Mouse (Mus musculus): ENCODE measurements around the gene Dok5. TPM values are rescaled to one million over a fixed set of nuclear protein-coding genes. Genes with fewer than 3 reads are reported as not detected.

Dok5 gene
- polyA plus RNA-seq, 1 experiment from 2014 or later, result 64.5 TPM

- Histone ChIP-seq H3K4me3 (ENCODE audit: low read length) (no peak overlapping the region), H3K27ac (ENCODE audit: low read depth, low read length) (peak overlapping the region; percentile 32), H3K4me1 (ENCODE audit: control insufficient read depth, insufficient read depth, low read depth, low read length) (peaks cover 14% of the 10 kb centered on the region), H3K36me3 (ENCODE audit: control insufficient read depth, insufficient read depth, low read length) (no peaks in the 10 kb centered on the region), H3K27me3 (replicated peaks; ENCODE audit: control insufficient read depth, insufficient read depth, low read length) (no peaks in the 10 kb centered on the region), H3K9ac (ENCODE audit: low read depth, low read length) (no peak overlapping the region), H3K4me2 (ENCODE audit: low read length) (peak overlapping the region; percentile 46), H3K9me3 (ENCODE audit: control insufficient read depth, low read length) (no peaks in the 10 kb centered on the region)
- 3% methylated on average over 19 of the region's 19 CpGs for WGBS
- peak; percentile 75 for ATAC-seq
Observed at GRCm38 (mm10) chr2:170772126-170772884, 40.7 kb downstream of the Dok5 start.

- no peak overlapping the region for H3K4me3 ChIP-seq (ENCODE audit: low read length)
- H3K36me3 ChIP-seq (ENCODE audit: control insufficient read depth, insufficient read depth, low read length), result no peaks in the 10 kb centered on the region
- H3K4me2 ChIP-seq (ENCODE audit: low read length), result peak overlapping the region; percentile 46
- H3K27me3 ChIP-seq (replicated peaks; ENCODE audit: control insufficient read depth, insufficient read depth, low read length), result no peaks in the 10 kb centered on the region
- H3K9ac ChIP-seq (ENCODE audit: low read depth, low read length), result no peak overlapping the region
- peak overlapping the region; percentile 32 for H3K27ac ChIP-seq (ENCODE audit: low read depth, low read length)
- peaks cover 14% of the 10 kb centered on the region for H3K4me1 ChIP-seq (ENCODE audit: control insufficient read depth, insufficient read depth, low read depth, low read length)
- WGBS, result 14% methylated on average over 8 of the region's 8 CpGs
- no peaks in the 10 kb centered on the region for H3K9me3 ChIP-seq (ENCODE audit: control insufficient read depth, low read length)
- ATAC-seq, result no peak
Observed at GRCm38 (mm10) chr2:170772885-170773270, 41.3 kb downstream of the Dok5 start.

GRCm38 (mm10) chr2:170775577-170775976 lies 44.0 kb downstream of the Dok5 start:
- no peaks in the 10 kb centered on the region for H3K36me3 ChIP-seq (ENCODE audit: control insufficient read depth, insufficient read depth, low read length)
- H3K4me3 ChIP-seq (ENCODE audit: low read length), result no peak overlapping the region
- no peaks in the 10 kb centered on the region for H3K27me3 ChIP-seq (replicated peaks; ENCODE audit: control insufficient read depth, insufficient read depth, low read length)
- no peak overlapping the region for H3K9ac ChIP-seq (ENCODE audit: low read depth, low read length)
- H3K27ac ChIP-seq (ENCODE audit: low read depth, low read length), result no peak overlapping the region
- WGBS, result 84% methylated on average over 15 of the region's 15 CpGs
- ATAC-seq, result no peak
- H3K4me2 ChIP-seq (ENCODE audit: low read length), result no peak overlapping the region
- no peaks in the 10 kb centered on the region for H3K9me3 ChIP-seq (ENCODE audit: control insufficient read depth, low read length)
- peaks cover 16% of the 10 kb centered on the region for H3K4me1 ChIP-seq (ENCODE audit: control insufficient read depth, insufficient read depth, low read depth, low read length)

- H3K4me3 ChIP-seq (ENCODE audit: low read length), result no peak overlapping the region
- 95% methylated on average over 11 of the region's 11 CpGs for WGBS
- H3K36me3 ChIP-seq (ENCODE audit: control insufficient read depth, insufficient read depth, low read length), result no peaks in the 10 kb centered on the region
- H3K4me1 ChIP-seq (ENCODE audit: control insufficient read depth, insufficient read depth, low read depth, low read length), result peaks cover 21% of the 10 kb centered on the region
- H3K4me2 ChIP-seq (ENCODE audit: low read length), result no peak overlapping the region
- no peak for ATAC-seq
- no peaks in the 10 kb centered on the region for H3K27me3 ChIP-seq (replicated peaks; ENCODE audit: control insufficient read depth, insufficient read depth, low read length)
- no peak overlapping the region for H3K9ac ChIP-seq (ENCODE audit: low read depth, low read length)
- no peaks in the 10 kb centered on the region for H3K9me3 ChIP-seq (ENCODE audit: control insufficient read depth, low read length)
- H3K27ac ChIP-seq (ENCODE audit: low read depth, low read length), result no peak overlapping the region
Observed at GRCm38 (mm10) chr2:170776107-170776506, 44.5 kb downstream of the Dok5 start.

GRCm38 (mm10) chr2:170777572-170777971 lies 46.0 kb downstream of the Dok5 start:
- H3K27me3 ChIP-seq (replicated peaks; ENCODE audit: control insufficient read depth, insufficient read depth, low read length), result no peaks in the 10 kb centered on the region
- no peaks in the 10 kb centered on the region for H3K36me3 ChIP-seq (ENCODE audit: control insufficient read depth, insufficient read depth, low read length)
- H3K27ac ChIP-seq (ENCODE audit: low read depth, low read length), result no peak overlapping the region
- no peak overlapping the region for H3K4me3 ChIP-seq (ENCODE audit: low read length)
- ATAC-seq, result no peak
- H3K9ac ChIP-seq (ENCODE audit: low read depth, low read length), result no peak overlapping the region
- 72% methylated on average over 6 of the region's 6 CpGs for WGBS
- peaks cover 11% of the 10 kb centered on the region for H3K4me1 ChIP-seq (ENCODE audit: control insufficient read depth, insufficient read depth, low read depth, low read length)
- no peaks in the 10 kb centered on the region for H3K9me3 ChIP-seq (ENCODE audit: control insufficient read depth, low read length)
- H3K4me2 ChIP-seq (ENCODE audit: low read length), result no peak overlapping the region

GRCm38 (mm10) chr2:170780010-170780750 lies 48.6 kb downstream of the Dok5 start:
- Histone ChIP-seq H3K4me3 (ENCODE audit: low read length) (no peak overlapping the region), H3K9ac (ENCODE audit: low read depth, low read length) (no peak overlapping the region), H3K4me2 (ENCODE audit: low read length) (no peak overlapping the region), H3K4me1 (ENCODE audit: control insufficient read depth, insufficient read depth, low read depth, low read length) (peaks cover 7% of the 10 kb centered on the region), H3K27ac (ENCODE audit: low read depth, low read length) (no peak overlapping the region), H3K27me3 (replicated peaks; ENCODE audit: control insufficient read depth, insufficient read depth, low read length) (no peaks in the 10 kb centered on the region), H3K36me3 (ENCODE audit: control insufficient read depth, insufficient read depth, low read length) (no peaks in the 10 kb centered on the region), H3K9me3 (ENCODE audit: control insufficient read depth, low read length) (no peaks in the 10 kb centered on the region)
- WGBS, result 75% methylated on average over 11 of the region's 11 CpGs
- ATAC-seq, result no peak

- 95% methylated on average over 10 of the region's 10 CpGs for WGBS
- no peaks in the 10 kb centered on the region for H3K9me3 ChIP-seq (ENCODE audit: control insufficient read depth, low read length)
Observed at GRCm38 (mm10) chr2:170788101-170788500, 56.5 kb downstream of the Dok5 start.

GRCm38 (mm10) chr2:170791332-170792017 lies 59.9 kb downstream of the Dok5 start:
- Histone ChIP-seq H3K9ac (ENCODE audit: low read depth, low read length) (no peak overlapping the region), H3K4me1 (ENCODE audit: control insufficient read depth, insufficient read depth, low read depth, low read length) (peaks cover 7% of the 10 kb centered on the region), H3K9me3 (ENCODE audit: control insufficient read depth, low read length) (no peaks in the 10 kb centered on the region), H3K4me3 (ENCODE audit: low read length) (no peak overlapping the region), H3K36me3 (ENCODE audit: control insufficient read depth, insufficient read depth, low read length) (no peaks in the 10 kb centered on the region), H3K27ac (ENCODE audit: low read depth, low read length) (no peak overlapping the region), H3K4me2 (ENCODE audit: low read length) (peak overlapping the region; percentile 37; the same call in 1 of the 2 replicates), H3K27me3 (replicated peaks; ENCODE audit: control insufficient read depth, insufficient read depth, low read length) (no peaks in the 10 kb centered on the region)
- WGBS, result 21% methylated on average over 8 of the region's 8 CpGs
- ATAC-seq, result peak; percentile 88

More at GRCm38 (mm10) chr2:170788101-170788500, 56.5 kb downstream of the Dok5 start:
- Histone ChIP-seq H3K4me1 (ENCODE audit: control insufficient read depth, insufficient read depth, low read depth, low read length) (peaks cover 7% of the 10 kb centered on the region), H3K4me2 (ENCODE audit: low read length) (no peak overlapping the region), H3K36me3 (ENCODE audit: control insufficient read depth, insufficient read depth, low read length) (no peaks in the 10 kb centered on the region), H3K27me3 (replicated peaks; ENCODE audit: control insufficient read depth, insufficient read depth, low read length) (no peaks in the 10 kb centered on the region), H3K4me3 (ENCODE audit: low read length) (no peak overlapping the region), H3K27ac (ENCODE audit: low read depth, low read length) (no peak overlapping the region), H3K9ac (ENCODE audit: low read depth, low read length) (no peak overlapping the region)
- no peak for ATAC-seq

GRCm38 (mm10) chr2:170795242-170795641 lies 63.6 kb downstream of the Dok5 start:
- Histone ChIP-seq H3K9ac (ENCODE audit: low read depth, low read length) (no peak overlapping the region), H3K4me2 (ENCODE audit: low read length) (no peak overlapping the region), H3K9me3 (ENCODE audit: control insufficient read depth, low read length) (no peaks in the 10 kb centered on the region), H3K4me1 (ENCODE audit: control insufficient read depth, insufficient read depth, low read depth, low read length) (peaks cover 7% of the 10 kb centered on the region), H3K27me3 (replicated peaks; ENCODE audit: control insufficient read depth, insufficient read depth, low read length) (no peaks in the 10 kb centered on the region), H3K4me3 (ENCODE audit: low read length) (no peak overlapping the region), H3K27ac (ENCODE audit: low read depth, low read length) (no peak overlapping the region), H3K36me3 (ENCODE audit: control insufficient read depth, insufficient read depth, low read length) (no peaks in the 10 kb centered on the region)
- 95% methylated on average over 3 of the region's 3 CpGs for WGBS
- no peak for ATAC-seq

All from hindbrain, embryonic 16.5 days (tissue).